Mouse (Mus musculus): Measurements from ENCODE around the gene Cul4a. TPM values are rescaled to one million over a fixed set of nuclear protein-coding genes. Genes with fewer than 3 reads are reported as not detected.

Cul4a gene
- total and polyA plus RNA-seq, 2 experiments, result 42.4 to 95.0 TPM

GRCm38 (mm10) chr8:13108967-13109366 lies 3.5 kb downstream of the Cul4a start:
- WGBS, result 84% methylated on average over 8 of the region's 8 CpGs
- Histone ChIP-seq H3K27ac (replicated peaks; ENCODE audit: insufficient read depth, low read depth, low read length) (no peak overlapping the region), H3K79me2 (ENCODE audit: control insufficient read depth, insufficient read depth, low read length) (peaks cover 68% of the 10 kb centered on the region), H3K27me3 (ENCODE audit: control insufficient read depth, insufficient read depth, low read length) (no peaks in the 10 kb centered on the region), H3K4me3 (ENCODE audit: insufficient read depth, low read depth, low read length) (no peak overlapping the region), H3K36me3 (ENCODE audit: control insufficient read depth, insufficient read depth, low read length) (peaks cover 12% of the 10 kb centered on the region), H3K4me1 (ENCODE audit: control insufficient read depth, insufficient read depth, low read length) (peaks cover 16% of the 10 kb centered on the region), H3K9ac (ENCODE audit: low read depth, low read length) (no peak overlapping the region)
- TF ChIP-seq POLR2A (IDR thresholded peaks at IDR 0.05; ENCODE audit: extremely low read depth, insufficient read depth, low read length) (no peak), CTCF (IDR thresholded peaks at IDR 0.05; ENCODE audit: low read depth, low read length) (no peak)
- DNase-seq (ENCODE audit: extremely low read depth, low read depth, low spot score), result no peak

DNA sequence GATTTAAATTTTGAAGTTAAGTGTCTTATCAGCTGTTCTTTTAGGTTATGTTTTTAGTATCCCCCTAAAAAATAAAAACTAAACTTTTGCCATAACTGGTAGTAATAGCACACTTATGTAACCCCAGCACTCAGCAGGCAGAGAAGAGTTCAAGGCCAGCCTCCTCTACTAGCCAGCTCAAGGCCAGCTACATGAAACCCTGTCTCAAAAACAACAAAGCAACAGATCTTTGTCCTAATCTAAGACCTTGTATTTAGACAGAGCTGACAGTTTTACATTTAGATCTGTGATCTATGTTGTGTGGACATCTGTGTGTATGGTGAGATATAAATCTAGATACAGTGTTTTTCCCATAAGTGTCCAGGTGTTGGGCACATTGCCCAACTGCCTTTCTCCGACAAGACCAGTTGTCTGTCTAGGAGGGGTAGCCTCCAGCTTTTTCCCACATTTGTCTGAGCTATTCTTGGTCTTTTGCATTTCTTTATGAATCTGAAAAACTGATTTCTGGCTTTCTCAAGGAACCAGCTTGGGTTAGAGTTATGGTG lies 4.1 kb downstream of the Cul4a start:
- TF ChIP-seq POLR2A (IDR thresholded peaks at IDR 0.05; ENCODE audit: extremely low read depth, insufficient read depth, low read length) (no peak), CTCF (IDR thresholded peaks at IDR 0.05; ENCODE audit: low read depth, low read length) (no peak)
- H3K79me2 ChIP-seq (ENCODE audit: control insufficient read depth, insufficient read depth, low read length), result peaks cover 63% of the 10 kb centered on the region
- no peak overlapping the region for H3K27ac ChIP-seq (replicated peaks; ENCODE audit: insufficient read depth, low read depth, low read length)
- peaks cover 12% of the 10 kb centered on the region for H3K36me3 ChIP-seq (ENCODE audit: control insufficient read depth, insufficient read depth, low read length)
- 33% methylated on average over 1 of the region's 1 CpGs for WGBS
- no peak overlapping the region for H3K4me3 ChIP-seq (ENCODE audit: insufficient read depth, low read depth, low read length)
- H3K27me3 ChIP-seq (ENCODE audit: control insufficient read depth, insufficient read depth, low read length), result no peaks in the 10 kb centered on the region
- no peak overlapping the region for H3K9ac ChIP-seq (ENCODE audit: low read depth, low read length)
- H3K4me1 ChIP-seq (ENCODE audit: control insufficient read depth, insufficient read depth, low read length), result peaks cover 16% of the 10 kb centered on the region
- peak; percentile 59 for DNase-seq (ENCODE audit: extremely low read depth, low read depth, low spot score)

GRCm38 (mm10) chr8:13111917-13112316 lies 6.5 kb downstream of the Cul4a start:
- Histone ChIP-seq H3K27ac (replicated peaks; ENCODE audit: insufficient read depth, low read depth, low read length) (no peak overlapping the region), H3K36me3 (ENCODE audit: control insufficient read depth, insufficient read depth, low read length) (peaks cover 12% of the 10 kb centered on the region), H3K9ac (ENCODE audit: low read depth, low read length) (no peak overlapping the region), H3K27me3 (ENCODE audit: control insufficient read depth, insufficient read depth, low read length) (no peaks in the 10 kb centered on the region), H3K4me3 (ENCODE audit: insufficient read depth, low read depth, low read length) (no peak overlapping the region), H3K79me2 (ENCODE audit: control insufficient read depth, insufficient read depth, low read length) (peaks cover 55% of the 10 kb centered on the region; the same call in 1 of the 2 replicates), H3K4me1 (ENCODE audit: control insufficient read depth, insufficient read depth, low read length) (peaks cover 13% of the 10 kb centered on the region)
- 91% methylated on average over 11 of the region's 11 CpGs for WGBS
- TF ChIP-seq CTCF (IDR thresholded peaks at IDR 0.05; ENCODE audit: low read depth, low read length), result no peak
- TF ChIP-seq POLR2A (IDR thresholded peaks at IDR 0.05; ENCODE audit: extremely low read depth, insufficient read depth, low read length), result no peak
- no peak for DNase-seq (ENCODE audit: extremely low read depth, low read depth, low spot score)

GRCm38 (mm10) chr8:13113232-13113631 lies 7.8 kb downstream of the Cul4a start:
- Histone ChIP-seq H3K4me3 (ENCODE audit: insufficient read depth, low read depth, low read length) (no peak overlapping the region), H3K9ac (ENCODE audit: low read depth, low read length) (no peak overlapping the region), H3K27ac (replicated peaks; ENCODE audit: insufficient read depth, low read depth, low read length) (no peak overlapping the region), H3K4me1 (ENCODE audit: control insufficient read depth, insufficient read depth, low read length) (peaks cover 10% of the 10 kb centered on the region), H3K36me3 (ENCODE audit: control insufficient read depth, insufficient read depth, low read length) (peaks cover 10% of the 10 kb centered on the region; the same call in 1 of the 2 replicates), H3K79me2 (ENCODE audit: control insufficient read depth, insufficient read depth, low read length) (peaks cover 47% of the 10 kb centered on the region; the same call in 1 of the 2 replicates), H3K27me3 (ENCODE audit: control insufficient read depth, insufficient read depth, low read length) (no peaks in the 10 kb centered on the region)
- TF ChIP-seq POLR2A (IDR thresholded peaks at IDR 0.05; ENCODE audit: extremely low read depth, insufficient read depth, low read length), result no peak
- TF ChIP-seq CTCF (IDR thresholded peaks at IDR 0.05; ENCODE audit: low read depth, low read length), result no peak
- WGBS, result 93% methylated on average over 4 of the region's 4 CpGs
- no peak for DNase-seq (ENCODE audit: extremely low read depth, low read depth, low spot score)

DNA sequence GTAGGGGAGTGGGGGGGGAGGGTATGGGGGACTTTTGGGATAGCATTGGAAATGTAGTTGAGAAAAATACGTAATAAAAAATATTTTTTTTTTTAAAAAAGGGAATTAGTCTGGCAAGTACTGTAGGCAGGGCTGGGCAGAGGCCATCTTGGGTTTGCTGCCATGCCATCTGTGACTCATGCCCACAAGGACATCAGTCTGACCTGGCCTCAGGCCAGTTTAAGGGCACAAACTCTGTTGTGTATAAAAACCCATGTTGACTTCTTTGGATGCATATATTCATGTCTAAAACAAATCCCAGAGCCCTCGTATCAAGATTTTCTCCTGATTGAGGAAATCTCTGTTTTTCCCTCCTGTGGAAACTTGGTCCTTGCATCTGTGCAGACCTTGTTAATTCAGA lies 11.7 kb downstream of the Cul4a start:
- no peak overlapping the region for H3K27ac ChIP-seq (replicated peaks; ENCODE audit: insufficient read depth, low read depth, low read length)
- no peak overlapping the region for H3K9ac ChIP-seq (ENCODE audit: low read depth, low read length)
- no peak overlapping the region for H3K4me3 ChIP-seq (ENCODE audit: insufficient read depth, low read depth, low read length)
- H3K79me2 ChIP-seq (ENCODE audit: control insufficient read depth, insufficient read depth, low read length), result peaks cover 23% of the 10 kb centered on the region; the same call in 1 of the 2 replicates
- H3K4me1 ChIP-seq (ENCODE audit: control insufficient read depth, insufficient read depth, low read length), result no peaks in the 10 kb centered on the region
- WGBS, result 96% methylated on average over 2 of the region's 2 CpGs
- no peak for TF ChIP-seq CTCF (IDR thresholded peaks at IDR 0.05; ENCODE audit: low read depth, low read length)
- no peak for TF ChIP-seq POLR2A (IDR thresholded peaks at IDR 0.05; ENCODE audit: extremely low read depth, insufficient read depth, low read length)
- DNase-seq (ENCODE audit: extremely low read depth, low read depth, low spot score), result no peak
- H3K27me3 ChIP-seq (ENCODE audit: control insufficient read depth, insufficient read depth, low read length), result no peaks in the 10 kb centered on the region
- H3K36me3 ChIP-seq (ENCODE audit: control insufficient read depth, insufficient read depth, low read length), result peaks cover 13% of the 10 kb centered on the region; the same call in 1 of the 2 replicates

DNA sequence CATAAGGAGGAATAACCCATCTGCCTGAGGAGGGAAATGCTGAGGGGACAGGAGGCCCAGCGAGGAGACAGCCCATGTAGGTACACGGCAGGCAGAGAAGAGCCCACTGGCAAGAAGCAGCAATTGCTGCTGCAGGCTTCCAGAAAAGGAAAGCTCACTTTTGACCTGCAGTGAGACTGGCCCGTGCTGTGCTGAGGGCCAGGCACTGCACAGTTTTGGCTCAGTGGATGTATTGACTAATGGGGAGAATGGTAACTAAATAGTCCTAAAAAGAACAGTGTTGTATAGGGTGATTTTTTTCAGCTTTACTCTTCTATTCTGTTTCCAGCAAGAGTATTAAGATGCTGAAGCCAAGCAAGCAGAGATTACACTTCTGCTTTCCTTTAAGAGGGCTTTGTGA lies 13.1 kb downstream of the Cul4a start:
- WGBS, result 67% methylated on average over 3 of the region's 3 CpGs
- Histone ChIP-seq H3K79me2 (ENCODE audit: control insufficient read depth, insufficient read depth, low read length) (peaks cover 9% of the 10 kb centered on the region; the same call in 1 of the 2 replicates), H3K4me3 (ENCODE audit: insufficient read depth, low read depth, low read length) (no peak overlapping the region), H3K4me1 (ENCODE audit: control insufficient read depth, insufficient read depth, low read length) (no peaks in the 10 kb centered on the region), H3K27me3 (ENCODE audit: control insufficient read depth, insufficient read depth, low read length) (no peaks in the 10 kb centered on the region), H3K36me3 (ENCODE audit: control insufficient read depth, insufficient read depth, low read length) (peaks cover 12% of the 10 kb centered on the region; the same call in 1 of the 2 replicates), H3K27ac (replicated peaks; ENCODE audit: insufficient read depth, low read depth, low read length) (no peak overlapping the region), H3K9ac (ENCODE audit: low read depth, low read length) (no peak overlapping the region)
- TF ChIP-seq CTCF (IDR thresholded peaks at IDR 0.05; ENCODE audit: low read depth, low read length) (no peak), POLR2A (IDR thresholded peaks at IDR 0.05; ENCODE audit: extremely low read depth, insufficient read depth, low read length) (no peak)
- DNase-seq (ENCODE audit: extremely low read depth, low read depth, low spot score), result no peak
